Mouse (Mus musculus) olfactory bulb, adult 2 months (tissue): ENCODE measurements around the gene Tmem37. TPM values are rescaled to one million over a fixed set of nuclear protein-coding genes. Genes with fewer than 3 reads are reported as not detected.
A peak's percentile ranks its signal among the peaks of the same experiment; 100 is the strongest.
"Not testable (repeated sequence)": the region's sequence is repeated elsewhere in the genome, so short reads cannot be mapped to it uniquely, and the experiment has no call there.

Experiments
- H3K27ac ChIP-seq: fragments of 200-500 bp; 2 replicates; pipeline ENCODE4 v1.5.1; 2012; ENCODE audit warnings: low read depth, low read length; ENCODE audit not compliant: insufficient read depth
- H3K4me1 ChIP-seq: fragments of 200-500 bp; 2 replicates; pipeline ENCODE4 v1.6.1; 2012; ENCODE audit warnings: low read length; ENCODE audit not compliant: control insufficient read depth, insufficient read depth
- H3K4me3 ChIP-seq: fragments of 200-500 bp; 2 replicates; pipeline ENCODE4 v1.5.1; 2012; ENCODE audit warnings: mild to moderate bottlenecking, low read depth, low read length, moderate library complexity; ENCODE audit not compliant: insufficient read depth
- CTCF ChIP-seq: fragments of 200-500 bp; IDR thresholded peaks from 2 replicates; pipeline ENCODE4 v1.5.1; 2012; ENCODE audit warnings: low read depth, mild to moderate bottlenecking, low read length, moderate library complexity; ENCODE audit not compliant: insufficient read depth
- POLR2A ChIP-seq: fragments of 200-500 bp; IDR thresholded peaks from 2 replicates; pipeline ENCODE4 v1.6.1; 2012; ENCODE audit warnings: mild to moderate bottlenecking, low read depth, low read length, moderate library complexity; ENCODE audit not compliant: insufficient read depth
- WGBS: fragments of 180-500 bp; shearing (Covaris S2); methylation state at CpG from one replicate; pipeline ENCODE4 v1.1.7; 2018; 5-methylcytosine and 5-hydroxymethylcytosine counted together
- polyA plus RNA-seq: library from polyadenylated mRNA; stranded (reverse); fragments of >200 nt; gene quantifications from 2 replicates; pipeline ENCODE4 v1.2.4, GENCODE M21; 2012; ENCODE audit warnings: low replicate concordance; ENCODE audit not compliant: missing spikeins, insufficient read depth, insufficient read length

Gene Tmem37
- polyA plus RNA-seq, 1 experiment: not detected

- no peak for TF ChIP-seq CTCF
- no peak for TF ChIP-seq POLR2A
- Histone ChIP-seq H3K4me3 (no peak overlapping the region), H3K4me1 (peaks cover 3% of the 10 kb centered on the region; the same call in 1 of the 2 replicates), H3K27ac (no peak overlapping the region)
- 9% methylated on average over 7 of the region's 7 CpGs for WGBS
Measured at GRCm38 (mm10) chr1:120098327-120098726, 24.5 kb upstream of the Tmem37 start.

- 73% methylated on average over 3 of the region's 3 CpGs for WGBS
- Histone ChIP-seq H3K4me1 (peaks cover 3% of the 10 kb centered on the region; the same call in 1 of the 2 replicates), H3K4me3 (no peak overlapping the region), H3K27ac (no peak overlapping the region)
- TF ChIP-seq CTCF (no peak), POLR2A (no peak)
Measured at GRCm38 (mm10) chr1:120094920-120095319, 21.0 kb upstream of the Tmem37 start.

GRCm38 (mm10) chr1:120093482-120094134, 19.7 kb upstream of the Tmem37 start:
- not testable (repeated sequence) for H3K4me1 ChIP-seq, H3K27ac ChIP-seq, H3K4me3 ChIP-seq
- TF ChIP-seq CTCF: peak; percentile 85
- WGBS: 50% methylated on average over 11 of the region's 14 CpGs

- 93% methylated on average over 8 of the region's 8 CpGs for WGBS
- TF ChIP-seq POLR2A: no peak
- no peak for TF ChIP-seq CTCF
- Histone ChIP-seq H3K27ac (no peak overlapping the region), H3K4me3 (no peak overlapping the region), H3K4me1 (no peaks in the 10 kb centered on the region)
Measured at GRCm38 (mm10) chr1:120090880-120091570, 17.2 kb upstream of the Tmem37 start.

GRCm38 (mm10) chr1:120089180-120089579, 15.3 kb upstream of the Tmem37 start:
- WGBS: 48% methylated on average over 5 of the region's 5 CpGs

GRCm38 (mm10) chr1:120086644-120087043, 12.8 kb upstream of the Tmem37 start:
- no peak overlapping the region for H3K4me3 ChIP-seq
- 59% methylated on average over 13 of the region's 13 CpGs for WGBS
- TF ChIP-seq CTCF (no peak), POLR2A (no peak)

More at GRCm38 (mm10) chr1:120089180-120089579, 15.3 kb upstream of the Tmem37 start:
- Histone ChIP-seq H3K27ac (no peak overlapping the region), H3K4me3 (no peak overlapping the region), H3K4me1 (no peaks in the 10 kb centered on the region)
- TF ChIP-seq CTCF (no peak), POLR2A (no peak)

GRCm38 (mm10) chr1:120085696-120086095, 11.8 kb upstream of the Tmem37 start:
- no peak overlapping the region for H3K27ac ChIP-seq
- peaks cover 6% of the 10 kb centered on the region for H3K4me1 ChIP-seq
- WGBS: 86% methylated on average over 3 of the region's 3 CpGs
- TF ChIP-seq POLR2A (no peak), CTCF (no peak)
- no peak overlapping the region for H3K4me3 ChIP-seq

More at GRCm38 (mm10) chr1:120086644-120087043, 12.8 kb upstream of the Tmem37 start:
- Histone ChIP-seq H3K4me1 (peaks cover 6% of the 10 kb centered on the region), H3K27ac (no peak overlapping the region)

- no peak overlapping the region for H3K27ac ChIP-seq
- TF ChIP-seq CTCF (no peak), POLR2A (no peak)
- WGBS: 74% methylated on average over 5 of the region's 5 CpGs
- peaks cover 6% of the 10 kb centered on the region for H3K4me1 ChIP-seq
- H3K4me3 ChIP-seq: no peak overlapping the region
Measured at GRCm38 (mm10) chr1:120083921-120084517, 10.1 kb upstream of the Tmem37 start.
